Mouse (Mus musculus) MEL (cell line): ENCODE data around the gene Pde11a. TPM values are rescaled to one million over a fixed set of nuclear protein-coding genes. Genes with fewer than 3 reads are reported as not detected.

Experiments
- DNase-seq: peaks from one replicate; pipeline ENCODE4 v3.0.0; 2011; ENCODE audit warnings: low read depth, low spot score
- H3K27ac ChIP-seq: 2 replicates; pipeline ENCODE4 v1.5.1; 2012; ENCODE audit warnings: low read depth, mild to moderate bottlenecking, control low read depth, low read length, moderate library complexity; ENCODE audit not compliant: control insufficient read depth
- H3K27me3 ChIP-seq, 2 experiments: fragments of 150-350 bp in 1 of 2; sonication (generic) in 1 of 2; 2 replicates each; pipeline ENCODE4 v1.6.1; 2012; ENCODE audit warnings: low read length in 2 of 2, mild to moderate bottlenecking in 2 of 2, improper control_type of control experiment in 1 of 2, moderate library complexity in 1 of 2; ENCODE audit not compliant: insufficient read depth in 2 of 2, control insufficient read depth in 1 of 2
- H3K36me3 ChIP-seq, 2 experiments: 2 replicates each; pipeline ENCODE4 v1.6.1; 2012 to 2014; ENCODE audit warnings: low read length in 2 of 2, improper control_type of control experiment in 1 of 2, inconsistent platforms in 1 of 2, mild to moderate bottlenecking in 1 of 2; ENCODE audit not compliant: insufficient read depth in 2 of 2, control insufficient read depth in 1 of 2
- H3K4me1 ChIP-seq, 2 experiments: fragments of 150-350 bp in 1 of 2; sonication (generic) in 1 of 2; 2 replicates each; pipeline ENCODE4 v1.6.1; 2012; ENCODE audit warnings: low read length in 2 of 2, improper control_type of control experiment in 1 of 2, mild to moderate bottlenecking in 1 of 2; ENCODE audit not compliant: insufficient read depth in 2 of 2, control insufficient read depth in 1 of 2
- H3K4me3 ChIP-seq, 2 experiments: fragments of 150-350 bp in 1 of 2; sonication (generic) in 1 of 2; 2 replicates each; pipeline ENCODE4 v1.5.1; 2012; ENCODE audit warnings: low read depth in 2 of 2, low read length in 2 of 2, mild to moderate bottlenecking in 2 of 2, moderate library complexity in 2 of 2, control low read depth in 1 of 2, improper control_type of control experiment in 1 of 2; ENCODE audit not compliant: control insufficient read depth in 1 of 2, insufficient read depth in 1 of 2
- H3K79me2 ChIP-seq: 2 replicates; pipeline ENCODE4 v1.6.1; 2012; ENCODE audit warnings: mild to moderate bottlenecking, low read length, moderate library complexity; ENCODE audit not compliant: control insufficient read depth, poor library complexity, insufficient read depth
- H3K9ac ChIP-seq: 2 replicates; pipeline ENCODE4 v1.6.1; 2012; ENCODE audit warnings: low read depth, mild to moderate bottlenecking, control low read depth, low read length, moderate library complexity; ENCODE audit not compliant: control insufficient read depth, poor library complexity, severe bottlenecking
- H3K9me3 ChIP-seq: fragments of 150-350 bp; sonication (generic); replicated peaks from 2 replicates; pipeline ENCODE4 v1.6.1; 2012; ENCODE audit warnings: mild to moderate bottlenecking, low read length, improper control_type of control experiment, moderate library complexity; ENCODE audit not compliant: insufficient read depth
- GABPA ChIP-seq: IDR thresholded peaks from 2 replicates; pipeline ENCODE4 v1.6.1; 2012; ENCODE audit warnings: low read depth, mild to moderate bottlenecking, inconsistent platforms, low read length, improper control_type of control experiment, moderate library complexity
- MAX ChIP-seq: IDR thresholded peaks from 2 replicates; pipeline ENCODE4 v1.6.1; 2011; ENCODE audit warnings: low read length, improper control_type of control experiment
- MEF2A ChIP-seq: IDR thresholded peaks from 2 replicates; pipeline ENCODE4 v1.6.1; 2014; ENCODE audit warnings: low read depth, mild to moderate bottlenecking, inconsistent platforms, low read length, improper control_type of control experiment; ENCODE audit not compliant: poor library complexity, insufficient replicate concordance, severe bottlenecking; ENCODE audit errors: extremely low read depth
- MXI1 ChIP-seq: IDR thresholded peaks from 2 replicates; pipeline ENCODE4 v1.6.1; 2011; ENCODE audit warnings: mild to moderate bottlenecking, low read depth, low read length, improper control_type of control experiment
- NRF1 ChIP-seq: IDR thresholded peaks from 2 replicates; pipeline ENCODE4 v1.6.1; 2014; ENCODE audit warnings: low read depth, mild to moderate bottlenecking, inconsistent platforms, low read length, improper control_type of control experiment, moderate library complexity; ENCODE audit not compliant: poor library complexity, insufficient read depth, severe bottlenecking
- POLR2AphosphoS5 ChIP-seq: IDR thresholded peaks from 2 replicates; pipeline ENCODE4 v1.6.1; 2012; ENCODE audit warnings: low read depth, borderline replicate concordance, mild to moderate bottlenecking, inconsistent platforms, low read length, moderate library complexity, mixed read lengths
- RAD21 ChIP-seq: IDR thresholded peaks from 2 replicates; pipeline ENCODE4 v1.6.1; 2011; ENCODE audit warnings: mild to moderate bottlenecking, low read depth, low read length, improper control_type of control experiment
- RCOR1 ChIP-seq: IDR thresholded peaks from 2 replicates; pipeline ENCODE4 v1.6.1; 2012; ENCODE audit warnings: low read depth, mild to moderate bottlenecking, inconsistent platforms, low read length, improper control_type of control experiment
- SMC3 ChIP-seq: IDR thresholded peaks from 2 replicates; pipeline ENCODE4 v1.6.1; 2011; ENCODE audit warnings: low read depth, low read length, improper control_type of control experiment
- TCF12 ChIP-seq: IDR thresholded peaks from 2 replicates; pipeline ENCODE4 v1.6.1; 2014; ENCODE audit warnings: low read depth, mild to moderate bottlenecking, inconsistent platforms, low read length, improper control_type of control experiment, moderate library complexity
- USF1 ChIP-seq: IDR thresholded peaks from 2 replicates; pipeline ENCODE4 v1.6.1; 2014; ENCODE audit warnings: low read depth, mild to moderate bottlenecking, inconsistent platforms, low read length, improper control_type of control experiment, moderate library complexity
- USF2 ChIP-seq, 2 experiments: IDR thresholded peaks; 2 replicates each; pipeline ENCODE4 v1.6.1; 2011 to 2012; ENCODE audit warnings: improper control_type of control experiment in 2 of 2, low read length in 2 of 2, borderline replicate concordance in 1 of 2, inconsistent platforms in 1 of 2, low read depth in 1 of 2, mild to moderate bottlenecking in 1 of 2; ENCODE audit not compliant: insufficient read depth in 1 of 2
- ZC3H11A ChIP-seq: IDR thresholded peaks from 2 replicates; pipeline ENCODE4 v1.6.1; 2012; ENCODE audit warnings: low read depth, mild to moderate bottlenecking, inconsistent platforms, low read length, improper control_type of control experiment
- ZKSCAN1 ChIP-seq: IDR thresholded peaks from 2 replicates; pipeline ENCODE4 v1.6.1; 2012; ENCODE audit warnings: low read depth, mild to moderate bottlenecking, inconsistent platforms, low read length, improper control_type of control experiment, moderate library complexity
- ZMIZ1 ChIP-seq: IDR thresholded peaks from 2 replicates; pipeline ENCODE4 v1.6.1; 2012; ENCODE audit warnings: low read depth, mild to moderate bottlenecking, inconsistent platforms, low read length, improper control_type of control experiment, moderate library complexity
- polyA plus RNA-seq, 2 experiments: library from polyadenylated mRNA; stranded (reverse) in 1 of 2; unstranded in 1 of 2; fragments of >175 nt in 1 of 2; fragments of >200 nt in 1 of 2; gene quantifications; 2 replicates each; pipeline versions ENCODE4 v1.2.1 to v1.2.4; 2012; ENCODE audit warnings: low replicate concordance in 2 of 2, low read depth in 1 of 2; ENCODE audit not compliant: insufficient read length in 2 of 2, insufficient read depth in 1 of 2, missing spikeins in 1 of 2
- total RNA-seq: library from RNA; depleted of rRNA; stranded (reverse); fragments of 300-350 nt; gene quantifications from 2 replicates; pipeline ENCODE4 v1.2.3, GENCODE M21; 2012

Gene Pde11a
- total and polyA plus RNA-seq, 3 experiments = not detected

DNA sequence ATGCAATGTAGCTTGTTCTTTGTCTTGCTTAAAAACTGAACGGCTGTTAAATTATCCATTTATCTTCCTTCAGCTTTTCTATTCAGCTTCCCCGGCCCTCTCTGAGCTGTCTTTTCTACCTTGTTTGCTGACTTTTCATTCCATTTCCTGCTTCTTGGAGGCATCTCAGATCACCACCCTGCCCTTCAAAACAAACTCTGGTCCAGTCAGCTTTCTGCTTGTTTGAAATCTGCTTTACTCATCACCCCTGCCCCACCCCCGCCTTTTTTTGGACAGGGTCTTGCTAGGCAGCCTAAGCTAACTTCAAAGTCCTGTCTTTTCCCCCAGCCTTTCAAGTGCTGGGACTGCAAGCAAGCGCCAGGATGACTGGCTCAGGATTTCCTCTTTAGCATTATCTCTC, 332.4 kb downstream of the Pde11a start:
- no peak for TF ChIP-seq RCOR1
- TF ChIP-seq ZC3H11A = no peak
- Histone ChIP-seq H3K4me3 (no peak overlapping the region), H3K79me2 (no peaks in the 10 kb centered on the region)

DNA sequence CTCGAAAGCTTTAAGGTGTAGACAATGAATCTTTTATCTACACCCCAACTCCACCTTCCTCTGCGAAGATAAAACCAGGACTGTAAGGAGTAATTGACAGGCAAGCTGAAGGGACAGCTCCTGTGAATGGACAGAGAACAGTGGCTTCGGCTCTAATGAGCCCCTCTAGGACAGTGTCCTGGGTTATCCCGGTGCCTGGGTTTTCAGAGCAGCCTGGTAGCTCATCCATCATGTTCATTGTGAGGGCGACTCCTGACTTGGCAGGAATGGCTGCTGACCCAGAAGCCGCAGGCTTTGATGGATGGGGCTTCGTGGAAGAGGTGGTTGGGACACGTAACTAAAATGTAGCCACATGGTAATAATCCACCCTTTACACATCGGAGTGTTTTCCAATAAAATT, 335.7 kb downstream of the Pde11a start:
- no peak overlapping the region for H3K4me3 ChIP-seq
- H3K36me3 ChIP-seq = no peaks in the 10 kb centered on the region
- H3K27me3 ChIP-seq = peaks cover 0 to 3% of the 10 kb centered on the region in 2 experiments; a peak in 3 of 4 replicates
- no peaks in the 10 kb centered on the region for H3K79me2 ChIP-seq
- TF ChIP-seq ZC3H11A (no peak), USF2 (IDR thresholded peaks at IDR 0.05; ENCODE audit: borderline replicate concordance in 1 of 2, insufficient read depth in 1 of 2, low read depth in 1 of 2, low read length in 2 of 2) (no peak), TCF12 (no peak), ZKSCAN1 (no peak), RAD21 (no peak), ZMIZ1 (no peak), NRF1 (no peak), MAX (no peak), USF1 (no peak), SMC3 (no peak), MEF2A (no peak), POLR2AphosphoS5 (no peak), MXI1 (no peak), GABPA (no peak)
- no peaks in the 10 kb centered on the region for H3K4me1 ChIP-seq
- H3K9ac ChIP-seq = no peak overlapping the region
- no peak for DNase-seq
- no peaks in the 10 kb centered on the region for H3K9me3 ChIP-seq
- H3K27ac ChIP-seq = no peak overlapping the region

More for the DNA sequence above, 332.4 kb downstream of the Pde11a start:
- H3K27me3 ChIP-seq = peaks cover 0 to 2% of the 10 kb centered on the region in 2 experiments; a peak in 3 of 4 replicates
- H3K4me1 ChIP-seq = no peaks in the 10 kb centered on the region
- no peaks in the 10 kb centered on the region for H3K9me3 ChIP-seq
- H3K27ac ChIP-seq = no peak overlapping the region
- DNase-seq = no peak
- H3K36me3 ChIP-seq = no peaks in the 10 kb centered on the region
- H3K9ac ChIP-seq = no peak overlapping the region
